Mouse (Mus musculus) right cerebral cortex, adult 18-20 months (tissue): ENCODE data around the gene Asxl1.
A peak's percentile ranks its signal among the peaks of the same experiment; 100 is the strongest.
"Not testable (repeated sequence)": the region's sequence is repeated elsewhere in the genome, so short reads cannot be mapped to it uniquely, and the experiment has no call there.

ENCODE experiments used
- DNase-seq: peaks from one replicate; pipeline ENCODE4 v3.0.0; 2022; ENCODE audit warnings: mixed read lengths

Asxl1 gene

DNA sequence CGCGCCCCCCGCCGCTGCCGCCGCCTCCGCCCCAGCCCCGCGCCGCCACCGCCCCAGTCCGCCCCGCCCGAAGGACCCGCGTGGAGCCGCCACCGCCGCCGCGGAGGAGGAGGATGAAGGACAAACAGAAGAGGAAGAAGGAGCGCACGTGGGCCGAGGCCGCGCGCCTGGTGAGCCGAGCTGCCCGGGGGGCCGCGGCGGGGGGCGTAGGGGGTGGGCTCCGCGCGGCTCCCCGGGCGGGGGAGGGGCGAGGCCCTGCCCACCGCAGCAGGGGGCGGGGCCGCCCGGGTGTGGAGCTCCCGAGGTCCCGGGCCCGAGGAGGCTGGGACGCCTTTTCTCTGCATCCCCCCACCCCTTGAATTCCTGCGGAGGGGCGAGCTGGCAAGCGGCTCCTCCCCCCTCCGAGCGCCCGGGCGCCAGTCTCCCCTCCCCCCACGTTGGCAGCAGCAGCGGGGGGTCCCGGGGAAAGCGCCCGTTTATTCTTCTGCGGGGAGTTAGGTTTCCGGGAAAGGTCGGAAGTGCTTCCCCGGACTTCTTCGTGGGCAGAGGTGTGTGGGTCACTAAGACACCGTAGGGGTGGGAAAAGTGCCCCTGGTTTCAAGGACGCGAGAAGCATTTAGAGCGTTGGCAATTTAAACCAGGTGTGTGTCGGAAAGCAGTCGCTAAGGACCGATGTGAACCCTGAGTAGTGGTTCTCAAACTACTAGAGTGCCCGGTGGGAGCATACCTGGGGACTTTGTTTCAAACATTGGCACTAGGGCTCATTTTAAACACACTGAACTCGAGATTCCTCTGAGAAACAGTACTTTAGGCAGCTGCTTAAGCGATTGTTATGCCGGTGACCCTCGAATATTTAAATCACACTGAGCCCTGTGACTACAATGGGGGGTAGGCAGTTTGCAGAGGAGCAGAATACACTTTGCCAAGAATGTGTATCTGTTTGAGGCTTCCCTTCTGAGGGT lies 873 bp downstream of the Asxl1 start:
- peak; percentile 17 for DNase-seq

DNA sequence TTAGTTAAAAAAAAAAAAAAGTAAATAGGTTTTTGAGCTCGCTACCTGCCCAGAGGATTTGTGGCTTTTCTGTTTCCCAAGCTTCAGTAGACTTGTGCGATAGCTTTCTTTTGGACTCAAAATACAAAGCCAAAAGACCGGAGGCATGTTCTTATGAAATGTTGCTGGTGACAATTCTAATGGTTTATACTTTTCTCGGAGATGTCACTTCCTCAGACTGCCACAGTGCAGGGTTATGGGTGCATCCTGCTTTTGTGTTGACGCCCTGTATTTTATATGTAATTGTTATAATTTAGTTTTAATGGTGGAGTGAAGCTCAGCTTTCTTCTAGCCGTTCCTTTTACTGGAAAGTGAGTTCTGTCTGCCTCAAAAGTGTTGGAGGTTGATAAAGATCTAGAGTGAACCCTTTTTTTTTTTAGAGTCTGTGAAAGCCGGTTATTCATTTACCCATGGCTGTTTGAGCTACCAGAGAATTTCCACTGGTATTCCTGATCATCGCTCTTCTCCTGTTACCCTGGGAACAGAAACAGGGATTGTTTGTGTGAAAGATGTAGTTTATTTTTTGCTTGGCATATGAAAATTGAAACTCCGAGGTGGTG lies 1.7 kb downstream of the Asxl1 start:
- no peak for DNase-seq

DNA sequence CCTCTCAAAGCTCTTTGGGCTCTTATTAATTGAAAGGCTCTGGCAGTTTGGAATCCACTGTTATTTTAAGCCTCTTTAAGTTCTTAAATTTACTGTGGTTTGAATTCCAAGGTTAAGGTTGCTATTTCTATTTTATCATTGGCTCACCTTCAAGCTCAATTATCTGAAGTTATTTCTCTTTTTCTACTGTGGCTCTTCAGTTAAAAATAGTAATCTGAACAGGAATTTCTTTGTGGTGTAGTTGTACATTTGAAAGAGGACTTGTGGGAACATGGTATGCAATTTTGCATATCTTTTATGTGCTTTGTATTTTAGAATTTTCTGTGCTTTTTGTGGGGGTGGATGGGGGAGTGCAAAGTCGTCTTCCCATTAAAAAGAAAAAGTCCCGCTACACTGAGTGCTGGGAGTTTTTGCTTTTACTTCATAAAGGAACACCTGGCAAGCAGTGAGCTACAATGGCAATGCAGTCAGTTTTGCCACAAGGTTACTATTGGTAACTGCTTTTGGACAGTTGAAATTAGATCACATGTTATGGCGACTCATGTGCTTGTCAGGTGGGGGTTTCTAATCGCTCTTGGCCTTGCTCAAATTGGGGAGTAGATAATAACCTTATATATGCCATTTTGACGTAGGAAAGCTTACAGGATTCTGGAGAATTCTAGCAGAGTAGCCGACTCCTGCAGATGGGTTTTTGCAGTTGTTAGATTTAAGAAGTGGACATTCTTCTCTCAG lies 2.6 kb downstream of the Asxl1 start:
- no peak for DNase-seq

GRCm38 (mm10) chr2:153350552-153351181 lies 5.0 kb downstream of the Asxl1 start:
- DNase-seq: no peak

DNA sequence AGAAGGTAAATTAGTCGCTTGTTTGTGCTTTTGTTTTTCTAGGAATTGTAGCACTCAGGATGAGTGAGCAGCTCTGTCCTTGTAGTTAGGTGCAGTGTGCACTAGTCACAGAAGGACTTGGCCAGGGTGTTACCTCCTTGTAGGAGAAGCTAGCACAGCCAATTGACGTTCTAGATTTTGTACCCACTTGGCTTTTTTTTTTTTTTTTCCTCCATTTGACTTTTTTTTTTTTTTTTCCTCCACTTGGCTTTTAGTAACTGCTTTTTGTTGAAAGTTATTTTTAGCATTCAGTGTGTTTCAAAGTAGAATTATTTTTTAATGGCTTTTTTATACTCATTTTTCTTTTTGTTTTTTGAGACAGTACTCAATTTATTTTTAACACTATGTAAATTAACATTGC lies 9.0 kb downstream of the Asxl1 start:
- DNase-seq: no peak

- no peak for DNase-seq
Measured at GRCm38 (mm10) chr2:153356784-153357183, 11.2 kb downstream of the Asxl1 start.

DNA sequence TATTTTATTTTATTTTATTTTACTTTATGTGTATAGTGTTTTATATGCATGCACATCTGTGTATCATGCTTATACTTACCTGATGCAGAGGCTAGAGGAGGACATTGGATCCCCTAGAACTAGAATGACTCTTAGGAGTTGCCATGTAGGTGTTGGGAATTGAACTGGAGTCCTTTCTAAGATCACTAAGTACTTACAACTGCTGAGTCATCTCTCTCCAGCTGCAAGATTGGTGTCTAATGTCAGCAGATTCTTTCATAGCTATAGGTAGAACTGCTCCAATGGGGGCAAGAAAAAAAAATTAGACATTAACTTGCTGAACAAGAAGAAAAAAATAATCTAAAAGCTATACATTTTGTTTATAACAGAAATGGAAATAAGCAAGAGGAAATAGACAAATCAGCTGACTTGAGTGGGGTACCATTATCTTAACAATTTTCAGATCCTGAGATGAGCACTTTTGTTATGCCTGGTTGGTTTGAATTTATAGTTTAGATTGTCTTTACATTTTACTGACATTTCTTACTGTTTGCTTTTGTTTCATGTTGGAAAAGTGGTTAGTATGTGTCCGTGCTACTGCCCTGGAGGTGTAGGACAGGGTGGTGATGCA lies 15.6 kb downstream of the Asxl1 start:
- DNase-seq: no peak

GRCm38 (mm10) chr2:153364531-153364930 lies 18.9 kb downstream of the Asxl1 start:
- DNase-seq: not testable (repeated sequence)

- DNase-seq: no peak
Measured at GRCm38 (mm10) chr2:153370871-153371270, 25.2 kb downstream of the Asxl1 start.

DNA sequence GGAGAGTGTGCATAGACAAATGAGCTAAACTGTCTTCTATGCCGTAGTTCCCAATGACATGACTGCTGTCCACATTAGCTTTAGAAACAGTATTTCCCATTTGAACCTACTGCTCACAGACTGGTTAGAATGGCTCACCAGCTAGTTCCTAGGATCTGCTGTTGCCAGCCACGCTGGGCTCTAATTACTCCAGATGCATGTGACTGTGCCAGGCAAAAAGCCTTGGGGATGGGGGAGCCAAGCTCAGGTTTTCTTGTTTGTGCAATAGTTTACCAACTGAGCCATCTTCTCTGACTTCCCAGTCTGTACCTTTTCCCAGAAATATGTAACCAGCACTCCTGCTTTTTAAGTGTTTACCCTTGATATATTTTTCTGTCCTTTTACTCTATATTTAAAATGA lies 29.8 kb downstream of the Asxl1 start:
- DNase-seq: no peak

- DNase-seq: no peak
Measured at GRCm38 (mm10) chr2:153380479-153380878, 34.9 kb downstream of the Asxl1 start.

- DNase-seq: no peak
Measured at GRCm38 (mm10) chr2:153389831-153390230, 44.2 kb downstream of the Asxl1 start.

DNA sequence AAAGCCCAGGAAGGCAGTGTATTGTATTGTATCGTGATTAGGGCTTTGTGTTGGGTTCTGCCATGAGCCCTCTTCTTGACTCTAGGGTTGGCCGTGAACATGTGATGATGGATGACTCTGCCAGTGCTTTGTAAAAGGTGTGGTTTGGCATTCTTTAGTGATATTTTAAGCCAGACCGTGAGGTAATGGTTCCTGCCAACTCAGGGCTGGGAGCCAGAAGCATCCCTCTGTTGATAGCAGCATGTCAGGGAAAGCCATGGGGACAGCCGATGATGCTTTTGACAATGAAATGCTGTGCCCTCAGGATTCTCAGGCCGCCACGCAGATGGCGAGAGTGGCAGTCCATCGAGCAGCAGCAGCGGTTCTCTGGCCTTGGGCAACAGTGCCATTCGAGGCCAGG lies 47.4 kb downstream of the Asxl1 start:
- DNase-seq: no peak

GRCm38 (mm10) chr2:153397790-153398515 lies 52.3 kb downstream of the Asxl1 start:
- no peak for DNase-seq

DNA sequence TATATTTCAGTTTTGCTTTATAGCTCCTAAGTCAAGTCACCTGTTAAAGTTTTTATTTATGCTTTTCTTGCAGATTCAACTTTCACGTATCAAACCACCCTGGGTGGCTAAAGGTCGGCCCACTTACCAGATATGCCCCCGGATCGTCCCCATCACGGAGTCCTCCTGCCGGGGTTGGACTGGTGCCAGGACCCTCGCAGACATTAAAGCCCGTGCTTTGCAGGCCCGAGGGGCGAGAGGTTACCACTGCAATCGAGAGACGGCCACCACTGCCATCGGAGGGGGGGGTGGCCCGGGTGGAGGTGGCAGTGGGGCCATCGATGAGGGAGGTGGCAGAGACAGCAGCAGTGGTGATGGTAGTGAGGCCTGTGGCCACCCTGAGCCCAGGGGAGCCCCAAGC lies 53.5 kb downstream of the Asxl1 start:
- no peak for DNase-seq

- no peak for DNase-seq
Measured at GRCm38 (mm10) chr2:153404062-153404461, 58.4 kb downstream of the Asxl1 start.

GRCm38 (mm10) chr2:153404882-153405281 lies 59.3 kb downstream of the Asxl1 start:
- no peak for DNase-seq

- no peak for DNase-seq
Measured at GRCm38 (mm10) chr2:153406882-153407281, 61.3 kb downstream of the Asxl1 start.

DNA sequence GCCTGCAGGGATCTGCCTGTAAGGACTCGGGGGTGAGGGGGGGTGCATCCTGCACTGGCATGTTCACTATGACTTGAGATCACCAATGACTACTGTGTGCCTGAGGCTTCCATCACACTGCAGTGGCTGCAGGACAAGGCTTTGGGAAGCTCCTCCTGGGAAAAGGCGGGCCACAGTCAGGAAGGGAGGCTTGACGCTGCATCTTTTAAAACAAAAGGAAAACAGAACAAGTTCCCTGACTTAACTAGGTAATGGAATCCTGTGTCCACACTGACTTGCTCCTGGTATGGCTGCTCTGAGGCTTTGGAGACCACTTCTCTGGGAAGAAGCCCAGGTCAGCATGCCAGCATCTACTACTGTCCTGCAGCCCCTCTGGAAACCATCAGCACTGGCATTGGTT lies 63.3 kb downstream of the Asxl1 start:
- no peak for DNase-seq

DNA sequence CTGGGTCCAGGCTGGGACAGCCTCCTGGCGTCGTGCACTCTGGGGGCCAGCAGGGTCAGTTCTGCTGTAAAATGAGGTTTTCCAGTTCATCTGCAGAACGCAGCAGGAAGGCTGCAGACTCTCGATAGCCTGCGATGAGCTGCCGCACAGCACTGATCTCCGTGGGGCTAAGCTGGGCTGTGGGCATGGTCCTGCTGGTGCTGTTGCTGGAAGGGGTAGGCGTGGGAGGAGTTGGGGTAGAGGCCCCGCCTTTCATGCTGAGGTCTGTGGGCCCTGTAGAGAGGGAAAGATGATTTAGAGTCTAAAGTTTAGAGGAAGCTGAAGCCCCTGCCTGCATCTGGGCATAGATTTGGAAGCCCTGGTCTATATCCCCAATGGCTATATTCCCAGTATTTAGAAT lies 65.9 kb downstream of the Asxl1 start:
- DNase-seq: no peak

- no peak for DNase-seq
Measured at GRCm38 (mm10) chr2:153412563-153412962, 66.9 kb downstream of the Asxl1 start.

DNA sequence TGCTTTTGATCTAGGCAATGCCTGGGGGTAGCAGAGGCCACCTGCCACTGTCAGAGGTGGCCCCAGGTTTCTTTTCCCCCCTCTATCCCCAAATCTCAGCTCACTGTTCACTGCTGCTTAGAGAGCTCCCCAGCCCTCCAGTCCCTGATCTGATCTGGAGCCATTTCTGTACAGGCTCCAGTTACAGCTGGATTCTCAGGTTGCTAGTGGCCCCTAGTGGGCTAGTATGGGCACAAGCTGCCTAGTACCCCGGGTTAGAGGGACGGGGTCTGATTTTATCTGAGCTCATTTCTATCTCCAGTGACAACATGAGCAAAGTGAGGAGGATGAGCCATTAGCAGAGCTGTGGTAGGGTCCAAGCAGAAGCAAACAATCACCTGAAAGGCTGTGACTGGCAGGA lies 69.0 kb downstream of the Asxl1 start:
- DNase-seq: no peak
